Mouse (Mus musculus) cerebellum, adult 11 months (tissue): Measurements from ENCODE around the gene Mthfd1l.

Experiments
- DNase-seq: peaks from one replicate; pipeline ENCODE4 v3.0.0; 2022

The Mthfd1l gene

GRCm38 (mm10) chr10:4084907-4085306, 112.0 kb downstream of the Mthfd1l start:
- no peak for DNase-seq

GRCm38 (mm10) chr10:4085363-4086141, 112.6 kb downstream of the Mthfd1l start:
- DNase-seq: no peak

GRCm38 (mm10) chr10:4087563-4087962, 114.6 kb downstream of the Mthfd1l start:
- DNase-seq: no peak

GRCm38 (mm10) chr10:4088744-4089414, 116.0 kb downstream of the Mthfd1l start:
- no peak for DNase-seq

GRCm38 (mm10) chr10:4089885-4090284, 117.0 kb downstream of the Mthfd1l start:
- DNase-seq: no peak

GRCm38 (mm10) chr10:4092990-4093389, 120.1 kb downstream of the Mthfd1l start:
- no peak for DNase-seq

GRCm38 (mm10) chr10:4094093-4094817, 121.3 kb downstream of the Mthfd1l start:
- DNase-seq: no peak

GRCm38 (mm10) chr10:4096151-4096550, 123.2 kb downstream of the Mthfd1l start:
- no peak for DNase-seq

- DNase-seq: no peak
These were observed 127.1 kb downstream of the Mthfd1l start for GRCm38 (mm10) chr10:4100007-4100406.

GRCm38 (mm10) chr10:4105676-4106528, 133.0 kb downstream of the Mthfd1l start:
- DNase-seq: no peak

GRCm38 (mm10) chr10:4107661-4108338, 134.9 kb downstream of the Mthfd1l start:
- DNase-seq: no peak

- DNase-seq: no peak
These were observed 135.5 kb downstream of the Mthfd1l start for GRCm38 (mm10) chr10:4108462-4108861.

- no peak for DNase-seq
These were observed 138.3 kb downstream of the Mthfd1l start for GRCm38 (mm10) chr10:4111095-4111794.

GRCm38 (mm10) chr10:4111795-4112139, 138.8 kb downstream of the Mthfd1l start:
- no peak for DNase-seq

GRCm38 (mm10) chr10:4112611-4113327, 139.9 kb downstream of the Mthfd1l start:
- DNase-seq: no peak

GRCm38 (mm10) chr10:4113328-4113658, 140.4 kb downstream of the Mthfd1l start:
- no peak for DNase-seq

GRCm38 (mm10) chr10:4116653-4117052, 143.7 kb downstream of the Mthfd1l start:
- no peak for DNase-seq

- DNase-seq: no peak
These were observed 144.2 kb downstream of the Mthfd1l start for GRCm38 (mm10) chr10:4117091-4117490.

- no peak for DNase-seq
These were observed 146.4 kb downstream of the Mthfd1l start for GRCm38 (mm10) chr10:4119287-4119686.

- no peak for DNase-seq
These were observed 147.8 kb downstream of the Mthfd1l start for GRCm38 (mm10) chr10:4120708-4121107.

- DNase-seq: no peak
These were observed 148.3 kb downstream of the Mthfd1l start for GRCm38 (mm10) chr10:4121197-4121596.
